10 mouse cellular contexts compared by ENCODE assay signal in the genomic region with DNA sequence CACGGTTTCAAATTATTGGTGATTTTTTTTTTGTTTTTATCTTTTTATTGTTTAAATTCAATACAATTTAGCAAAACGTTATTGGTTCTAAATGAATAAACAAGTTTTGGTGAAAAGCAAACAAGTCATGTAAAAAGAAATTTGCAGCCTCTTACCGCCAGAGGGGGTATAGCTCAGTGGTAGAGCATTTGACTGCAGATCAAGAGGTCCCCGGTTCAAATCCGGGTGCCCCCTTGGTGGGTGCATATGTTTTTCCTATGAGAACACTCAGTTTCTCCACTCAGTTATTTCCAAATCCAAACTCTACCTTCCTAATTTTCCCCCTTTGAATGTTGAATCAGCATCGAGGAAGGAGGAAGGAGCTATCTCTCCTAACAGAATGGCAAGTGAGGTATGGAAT. TPM values are rescaled to one million over a fixed set of nuclear protein-coding genes. Genes with fewer than 3 reads are reported as not detected.
A peak's percentile ranks its signal among the peaks of the same experiment; 100 is the strongest.
DNase-seq lines count a peak whose midpoint lies in the region; ATAC-seq and TF ChIP-seq lines count a peak whose summit lies in the region.
"Had no signal": no experiment of that assay in that cellular context is flagged by ENCODE, and none has a peak within 500 bp of the region (broad histone marks: within the 10 kb centered on the region; RNA-seq: fewer than 3 reads in every experiment).

No protein-coding gene starts in this region.

- H3K27ac ChIP-seq in hindbrain, embryonic 15.5 days (replicated peaks) = 0 out of 2 replicates have a peak overlapping the region, but pooled peaks have one; percentile 7
- no peak overlapping the region for H3K27ac ChIP-seq in hindbrain, embryonic 13.5 days
- H3K27ac ChIP-seq in ES-E14 (ENCODE audit: insufficient read depth, low read depth, low read length, poor library complexity, severe bottlenecking) = no peak overlapping the region
- no peak overlapping the region for H3K27ac ChIP-seq in limb, embryonic 14.5 days (replicated peaks; ENCODE audit: low read depth, low read length)
- H3K27ac ChIP-seq: liver, embryonic 15.5 days had no signal

- WGBS in hindbrain, embryonic 15.5 days = 4% methylated on average over 6 of the region's 6 CpGs
- 6% methylated on average over 6 of the region's 6 CpGs for WGBS in hindbrain, embryonic 13.5 days
- WGBS in limb, embryonic 14.5 days = 9% methylated on average over 6 of the region's 6 CpGs

- no peak for ATAC-seq in hindbrain, embryonic 15.5 days (ENCODE audit: low FRiP score, low read depth)
- no peak for ATAC-seq in hindbrain, embryonic 13.5 days (ENCODE audit: low FRiP score)
- no peak for ATAC-seq in limb, embryonic 14.5 days (ENCODE audit: low FRiP score, low read depth)
- no peak for ATAC-seq in megakaryocyte, adult 5-6 weeks (ENCODE audit: poor library complexity, severe bottlenecking)

- in situ Hi-C loops in ES-E14 (cut with MboI; ENCODE audit: low sequenced_read_pairs in 2 of 2, unreplicated experiment in 2 of 2) = no loop called here

- DNase-seq in ES-E14 (ENCODE audit: low read depth, low spot score) = no peak
- DNase-seq in cerebellum, adult 11-12 months = peak; percentile 74
- peak; percentile 74 to 78 for DNase-seq in heart, postnatal 36 days
- peak; percentile 73 for DNase-seq in limb, embryonic 14.5 days (ENCODE audit: low spot score)
- DNase-seq in right cerebral cortex, postnatal 10 days (ENCODE audit: low spot score in 2 of 2) = peak; percentile 81 to 86

- 0 out of 2 replicates have a peak overlapping the region, but pooled peaks have one; percentile 15 for H3K4me2 ChIP-seq in hindbrain, embryonic 15.5 days
- H3K4me2 ChIP-seq in hindbrain, embryonic 13.5 days = no peak overlapping the region
- H3K4me2 ChIP-seq in limb, embryonic 14.5 days (replicated peaks; ENCODE audit: low read depth, low read length, severe bottlenecking) = no peak overlapping the region

- H3K9ac ChIP-seq in hindbrain, embryonic 15.5 days = no peak overlapping the region
- H3K9ac ChIP-seq in hindbrain, embryonic 13.5 days = no peak overlapping the region
- H3K9ac ChIP-seq in ES-E14 (ENCODE audit: insufficient read depth, low read depth, low read length, poor library complexity, severe bottlenecking) = no peak overlapping the region
- no peak overlapping the region for H3K9ac ChIP-seq in limb, embryonic 14.5 days (ENCODE audit: low read depth, low read length, severe bottlenecking)
- H3K9ac ChIP-seq: liver, embryonic 15.5 days had no signal

- H3K27me3 ChIP-seq in hindbrain, embryonic 15.5 days = no peaks in the 10 kb centered on the region
- no peaks in the 10 kb centered on the region for H3K27me3 ChIP-seq in hindbrain, embryonic 13.5 days
- no peaks in the 10 kb centered on the region for H3K27me3 ChIP-seq in limb, embryonic 14.5 days (ENCODE audit: control insufficient read depth, insufficient read depth, low read length)

- H3K4me1 ChIP-seq in hindbrain, embryonic 15.5 days (replicated peaks) = peaks cover 17% of the 10 kb centered on the region
- H3K4me1 ChIP-seq in hindbrain, embryonic 13.5 days (replicated peaks) = peaks cover 18% of the 10 kb centered on the region
- peaks cover 7 to 18% of the 10 kb centered on the region in 2 experiments for H3K4me1 ChIP-seq in ES-E14 (ENCODE audit: control insufficient read depth in 2 of 2, insufficient read depth in 2 of 2, low read length in 2 of 2, poor library complexity in 1 of 2)
- peaks cover 14% of the 10 kb centered on the region for H3K4me1 ChIP-seq in limb, embryonic 14.5 days (ENCODE audit: control insufficient read depth, insufficient read depth, low read length)

- intact Hi-C loops in heart, postnatal 36 days (cut with DNase I) = loop anchor here (10.0 kb wide), 1 partner anchor 408 kb away; a partner anchor contains a TSS

- no peaks in the 10 kb centered on the region for H3K9me3 ChIP-seq in hindbrain, embryonic 15.5 days
- H3K9me3 ChIP-seq in hindbrain, embryonic 13.5 days = no peaks in the 10 kb centered on the region
- no peaks in the 10 kb centered on the region for H3K9me3 ChIP-seq in ES-E14 (ENCODE audit: control insufficient read depth, insufficient read depth, low read depth, low read length)
- H3K9me3 ChIP-seq in limb, embryonic 14.5 days (ENCODE audit: control insufficient read depth, low read length) = no peaks in the 10 kb centered on the region
- H3K9me3 ChIP-seq: liver, embryonic 15.5 days had no signal

- no peak for TF ChIP-seq POLR2A in limb, embryonic 14.5 days (IDR thresholded peaks at IDR 0.05; ENCODE audit: borderline replicate concordance, extremely low read depth, insufficient read depth, insufficient read length)

- H3K4me3 ChIP-seq in hindbrain, embryonic 15.5 days = no peak overlapping the region
- H3K4me3 ChIP-seq in hindbrain, embryonic 13.5 days = no peak overlapping the region
- no peak overlapping the region for H3K4me3 ChIP-seq in ES-E14 (ENCODE audit: insufficient read depth in 1 of 2, low read depth in 1 of 2, low read length in 2 of 2, poor library complexity in 1 of 2, severe bottlenecking in 1 of 2)
- no peak overlapping the region for H3K4me3 ChIP-seq in limb, embryonic 14.5 days (replicated peaks; ENCODE audit: low read length)
- H3K4me3 ChIP-seq: liver, embryonic 15.5 days had no signal

- H3K36me3 ChIP-seq in hindbrain, embryonic 15.5 days = no peaks in the 10 kb centered on the region
- H3K36me3 ChIP-seq in hindbrain, embryonic 13.5 days = no peaks in the 10 kb centered on the region
- no peaks in the 10 kb centered on the region; the same call in 1 of the 2 replicates for H3K36me3 ChIP-seq in ES-E14 (ENCODE audit: control insufficient read depth, insufficient read depth, low read length, poor library complexity, severe bottlenecking)
- no peaks in the 10 kb centered on the region for H3K36me3 ChIP-seq in limb, embryonic 14.5 days (ENCODE audit: control insufficient read depth, insufficient read depth, low read length)
- H3K36me3 ChIP-seq: liver, embryonic 15.5 days had no signal

TF ChIP-seq in ES-E14, 5 proteins besides CTCF, POLR2A, EP300 and RAD21:
- TF ChIP-seq HCFC1 (IDR thresholded peaks at IDR 0.05; ENCODE audit: borderline replicate concordance, insufficient read depth, low read length) (no peak), ZNF384 (IDR thresholded peaks at IDR 0.05; ENCODE audit: low read depth, low read length) (no peak), CHD2 (IDR thresholded peaks at IDR 0.05; ENCODE audit: low read depth, low read length) (no peak), ZC3H11A (IDR thresholded peaks at IDR 0.05; ENCODE audit: borderline replicate concordance, low read depth, low read length) (no peak), MAFK (IDR thresholded peaks at IDR 0.05; ENCODE audit: insufficient read depth, low read depth, low read length) (peak; percentile 84)

RNA-seq across cellular contexts. Expression of a gene that starts 1.9 kb away (rescaled TPM):
- polyA plus RNA-seq in hindbrain, embryonic 15.5 days (2015; fragmentation: Nextera tagmentation; extraction: Ambion mirVana) = 152 and 173 TPM in 2 replicates
- 131 and 137 TPM in 2 replicates for polyA plus RNA-seq in hindbrain, embryonic 13.5 days (2015; fragmentation: Nextera tagmentation; extraction: Ambion mirVana)
- 108 and 147 TPM in 2 replicates for total RNA-seq in ES-E14 (2012; rRNA removed)
- total RNA-seq in heart, postnatal 36 days (2021) = 10 to 100 TPM; 37.7 to 40.7 TPM
- 105 and 120 TPM in 2 replicates for polyA plus RNA-seq in limb, embryonic 14.5 days (2012; rRNA removed)
- 95.7 and 103 TPM in 2 replicates for polyA plus RNA-seq in limb, embryonic 14.5 days (2014; fragmentation: Nextera tagmentation; extraction: Ambion mirVana)
- 121 and 128 TPM in 2 replicates for total RNA-seq in megakaryocyte, adult 5-6 weeks (2015)
- 315 and 351 TPM in 2 replicates for total RNA-seq in megakaryocyte, adult 5-6 weeks (2017)

RNA-seq across cellular contexts. Expression of a gene that starts 14.7 kb away (rescaled TPM):
- polyA plus RNA-seq in hindbrain, embryonic 15.5 days (2015; fragmentation: Nextera tagmentation; extraction: Ambion mirVana) = 296 and 312 TPM in 2 replicates
- polyA plus RNA-seq in hindbrain, embryonic 13.5 days (2015; fragmentation: Nextera tagmentation; extraction: Ambion mirVana) = 369 and 380 TPM in 2 replicates
- 1,213 and 1,430 TPM in 2 replicates for total RNA-seq in ES-E14 (2012; rRNA removed)
- 100 to 1,000 TPM; 522 TPM for total RNA-seq in heart, postnatal 36 days (2021)
- 456 and 903 TPM in 2 replicates for polyA plus RNA-seq in limb, embryonic 14.5 days (2012; rRNA removed)
- 730 and 764 TPM in 2 replicates for polyA plus RNA-seq in limb, embryonic 14.5 days (2014; fragmentation: Nextera tagmentation; extraction: Ambion mirVana)
- 1,123 and 1,179 TPM in 2 replicates for total RNA-seq in megakaryocyte, adult 5-6 weeks (2015)
- total RNA-seq in megakaryocyte, adult 5-6 weeks (2017) = 895 and 904 TPM in 2 replicates

RNA-seq across cellular contexts. Expression of a gene that starts 21.2 kb away (rescaled TPM):
- 0.26 and 0.28 TPM in 2 replicates for polyA plus RNA-seq in hindbrain, embryonic 15.5 days (2015; fragmentation: Nextera tagmentation; extraction: Ambion mirVana)
- 0.68 and 0.79 TPM in 2 replicates for polyA plus RNA-seq in hindbrain, embryonic 13.5 days (2015; fragmentation: Nextera tagmentation; extraction: Ambion mirVana)
- total RNA-seq in ES-E14 (2012; rRNA removed) = 2.3 TPM in 2 replicates
- not detected for total RNA-seq in heart, postnatal 36 days (2021)
- 0.34 TPM in 1 of 2 replicates, not detected in the other for polyA plus RNA-seq in limb, embryonic 14.5 days (2012; rRNA removed)
- 0.35 TPM in 1 of 2 replicates, not detected in the other for polyA plus RNA-seq in limb, embryonic 14.5 days (2014; fragmentation: Nextera tagmentation; extraction: Ambion mirVana)
- not detected in 2 replicates for total RNA-seq in megakaryocyte, adult 5-6 weeks (2015)
- total RNA-seq in megakaryocyte, adult 5-6 weeks (2017) = not detected in 2 replicates
- polyA plus RNA-seq: embryonic facial prominence, embryonic 14.5 days; liver, embryonic 15.5 days had no signal

RNA-seq across cellular contexts. Expression of a gene that starts 30.6 kb away (rescaled TPM):
- 14.9 and 16.2 TPM in 2 replicates for polyA plus RNA-seq in hindbrain, embryonic 15.5 days (2015; fragmentation: Nextera tagmentation; extraction: Ambion mirVana)
- 17.6 and 18.3 TPM in 2 replicates for polyA plus RNA-seq in hindbrain, embryonic 13.5 days (2015; fragmentation: Nextera tagmentation; extraction: Ambion mirVana)
- total RNA-seq in ES-E14 (2012; rRNA removed) = 14.0 and 18.5 TPM in 2 replicates
- 1 to 10 TPM; 7.5 to 7.9 TPM for total RNA-seq in heart, postnatal 36 days (2021)
- 20.6 and 22.0 TPM in 2 replicates for polyA plus RNA-seq in limb, embryonic 14.5 days (2012; rRNA removed)
- polyA plus RNA-seq in limb, embryonic 14.5 days (2014; fragmentation: Nextera tagmentation; extraction: Ambion mirVana) = 11.6 and 11.7 TPM in 2 replicates
- 11.1 and 11.8 TPM in 2 replicates for total RNA-seq in megakaryocyte, adult 5-6 weeks (2015)
- 21.0 and 22.4 TPM in 2 replicates for total RNA-seq in megakaryocyte, adult 5-6 weeks (2017)

RNA-seq across cellular contexts. Expression of a gene that starts 43.7 kb away (rescaled TPM):
- 32.4 and 38.8 TPM in 2 replicates for polyA plus RNA-seq in hindbrain, embryonic 15.5 days (2015; fragmentation: Nextera tagmentation; extraction: Ambion mirVana)
- polyA plus RNA-seq in hindbrain, embryonic 13.5 days (2015; fragmentation: Nextera tagmentation; extraction: Ambion mirVana) = 28.9 and 29.2 TPM in 2 replicates
- total RNA-seq in ES-E14 (2012; rRNA removed) = 3.0 and 4.1 TPM in 2 replicates
- total RNA-seq in heart, postnatal 36 days (2021) = 1 to 10 TPM in 1 of 2 experiments, under 1 TPM in 1; 1.00 to 1.4 TPM
- polyA plus RNA-seq in limb, embryonic 14.5 days (2012; rRNA removed) = 12.4 and 13.3 TPM in 2 replicates
- polyA plus RNA-seq in limb, embryonic 14.5 days (2014; fragmentation: Nextera tagmentation; extraction: Ambion mirVana) = 5.3 and 7.2 TPM in 2 replicates
- total RNA-seq in megakaryocyte, adult 5-6 weeks (2015) = 2.3 and 2.5 TPM in 2 replicates
- 0.33 and 0.45 TPM in 2 replicates for total RNA-seq in megakaryocyte, adult 5-6 weeks (2017)
